Mouse (Mus musculus) heart, adult 11 months (tissue): Measurements from ENCODE around the gene Arl15.
A peak's percentile ranks its signal among the peaks of the same experiment; 100 is the strongest.

ENCODE experiments used
- DNase-seq: peaks from one replicate; pipeline ENCODE4 v3.0.0; 2022

The Arl15 gene

GRCm38 (mm10) chr13:113845229-113845628 lies 50.9 kb downstream of the Arl15 start:
- DNase-seq: no peak

- DNase-seq: no peak
These were observed 52.1 kb downstream of the Arl15 start for GRCm38 (mm10) chr13:113846413-113846812.

GRCm38 (mm10) chr13:113850431-113851034 lies 56.2 kb downstream of the Arl15 start:
- DNase-seq: peak; percentile 95

DNA sequence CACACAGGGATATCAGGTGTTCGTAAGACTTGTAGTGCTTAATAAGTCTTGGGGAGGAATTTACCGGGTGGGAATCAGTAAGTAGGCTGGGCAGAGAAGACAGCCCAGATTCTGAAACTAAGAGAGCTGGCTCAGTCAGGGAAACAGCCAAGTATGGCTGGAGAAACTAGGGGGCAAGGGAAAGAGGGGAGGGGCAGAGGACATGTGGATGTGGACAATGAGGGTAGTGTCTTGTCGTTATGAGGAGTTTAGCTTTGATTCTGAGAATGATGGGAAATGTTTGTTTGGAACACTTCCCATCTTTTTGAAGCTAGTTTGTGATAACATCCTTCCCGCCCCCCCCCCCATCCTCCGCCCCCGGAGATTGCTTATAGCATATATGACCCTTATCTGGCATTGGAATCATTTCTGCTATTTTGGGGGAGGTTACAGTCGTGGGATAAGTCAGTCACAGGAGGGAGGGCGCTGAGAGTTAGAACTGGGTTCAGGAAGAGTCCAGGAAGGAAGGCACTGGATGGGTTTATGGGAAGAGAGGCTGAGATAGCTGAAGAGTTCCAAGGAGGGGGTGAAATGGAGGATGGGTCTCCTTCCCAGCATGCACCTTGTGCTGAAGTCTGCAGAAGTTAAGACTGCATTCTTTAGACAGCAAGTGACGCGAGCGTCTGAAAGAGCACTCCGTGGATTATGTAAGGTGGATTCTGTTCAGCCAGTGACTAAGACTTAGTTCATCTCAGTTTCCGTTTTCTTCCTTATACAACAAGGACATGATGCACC lies 57.5 kb downstream of the Arl15 start:
- peak; percentile 69 for DNase-seq

DNA sequence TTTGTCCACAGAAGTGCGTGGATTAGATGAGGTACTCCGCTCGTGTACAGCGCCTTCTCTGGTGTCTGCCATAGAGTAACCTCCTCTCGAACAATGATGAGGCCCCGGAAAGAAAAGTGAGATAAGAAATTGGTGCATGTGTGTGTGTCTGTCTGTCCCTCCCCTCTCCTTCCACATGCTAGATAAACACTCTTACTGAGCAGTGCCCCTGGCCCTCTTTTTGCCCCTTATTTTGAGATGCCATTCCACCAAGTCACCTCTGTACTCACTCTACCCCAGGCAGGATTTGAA lies 58.0 kb downstream of the Arl15 start:
- peak; percentile 74 for DNase-seq

GRCm38 (mm10) chr13:113854146-113854545 lies 59.8 kb downstream of the Arl15 start:
- DNase-seq: peak; percentile 55

GRCm38 (mm10) chr13:113854551-113855312 lies 60.4 kb downstream of the Arl15 start:
- peak; percentile 89 for DNase-seq

DNA sequence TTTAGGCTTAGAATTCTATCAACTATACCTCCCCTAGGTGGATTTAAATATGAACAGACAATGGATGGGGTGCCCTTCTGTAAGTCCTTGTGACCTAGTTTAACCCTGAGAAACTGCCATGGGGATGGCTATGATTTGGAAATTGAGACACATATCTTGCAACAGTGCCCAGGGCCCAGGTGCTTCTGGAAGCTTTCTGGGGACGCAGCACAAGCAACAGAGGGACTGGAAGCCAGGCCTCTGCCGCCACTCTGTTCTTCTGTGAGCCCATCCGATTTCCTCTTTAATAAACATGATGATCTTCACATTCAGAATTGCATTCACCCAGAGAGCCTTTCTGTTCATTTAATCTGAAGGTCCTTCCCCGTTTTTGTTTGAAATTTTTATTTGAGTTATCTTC lies 62.6 kb downstream of the Arl15 start:
- peak; percentile 79 for DNase-seq

GRCm38 (mm10) chr13:113858667-113859391 lies 64.5 kb downstream of the Arl15 start:
- peak; percentile 62 for DNase-seq

DNA sequence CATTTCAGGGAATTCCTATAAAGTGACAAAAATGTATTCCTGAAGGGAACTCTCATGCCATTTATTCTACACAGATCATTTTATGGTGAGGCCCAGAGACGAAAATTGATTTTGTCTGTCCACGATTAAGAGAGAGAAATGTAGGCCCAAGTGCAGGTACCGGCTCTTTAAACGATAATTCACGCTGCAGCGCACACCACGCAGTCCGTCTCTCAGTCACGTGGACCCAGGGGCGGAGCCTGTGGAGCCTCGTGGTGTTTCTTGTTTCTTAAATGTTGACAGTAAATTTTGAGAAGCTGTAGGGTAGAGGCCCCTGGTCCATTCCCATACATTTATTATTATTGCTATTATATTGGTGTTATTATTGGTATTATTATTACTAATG lies 65.1 kb downstream of the Arl15 start:
- DNase-seq: peak; percentile 76

- peak; percentile 71 for DNase-seq
These were observed 66.5 kb downstream of the Arl15 start for GRCm38 (mm10) chr13:113860816-113861215.

DNA sequence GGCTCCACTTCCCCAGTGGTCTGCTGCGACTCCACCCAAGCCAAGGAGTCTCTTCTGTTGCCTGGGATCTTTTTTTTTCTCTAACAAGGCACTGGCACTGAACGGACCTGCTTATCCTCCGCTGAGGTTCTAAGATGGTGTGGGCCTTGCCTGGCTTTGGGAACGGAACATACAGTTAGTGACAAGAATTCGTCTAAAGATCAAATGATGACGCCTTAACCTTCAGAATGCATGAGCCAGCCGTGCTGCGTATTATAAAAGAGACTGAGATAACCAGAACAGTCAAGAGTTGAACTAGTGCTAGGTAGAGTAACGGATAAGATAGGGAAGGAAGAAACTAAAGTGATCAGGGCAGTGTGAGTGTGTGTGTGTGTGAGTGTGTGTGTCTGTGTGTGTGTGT lies 66.9 kb downstream of the Arl15 start:
- peak; percentile 52 for DNase-seq

- DNase-seq: peak; percentile 68
These were observed 68.6 kb downstream of the Arl15 start for GRCm38 (mm10) chr13:113862951-113863350.

GRCm38 (mm10) chr13:113863688-113864087 lies 69.4 kb downstream of the Arl15 start:
- peak; percentile 55 for DNase-seq

- DNase-seq: peak; percentile 82
These were observed 70.0 kb downstream of the Arl15 start for GRCm38 (mm10) chr13:113864278-113864677.

GRCm38 (mm10) chr13:113864893-113865292 lies 70.6 kb downstream of the Arl15 start:
- peak; percentile 83 for DNase-seq

DNA sequence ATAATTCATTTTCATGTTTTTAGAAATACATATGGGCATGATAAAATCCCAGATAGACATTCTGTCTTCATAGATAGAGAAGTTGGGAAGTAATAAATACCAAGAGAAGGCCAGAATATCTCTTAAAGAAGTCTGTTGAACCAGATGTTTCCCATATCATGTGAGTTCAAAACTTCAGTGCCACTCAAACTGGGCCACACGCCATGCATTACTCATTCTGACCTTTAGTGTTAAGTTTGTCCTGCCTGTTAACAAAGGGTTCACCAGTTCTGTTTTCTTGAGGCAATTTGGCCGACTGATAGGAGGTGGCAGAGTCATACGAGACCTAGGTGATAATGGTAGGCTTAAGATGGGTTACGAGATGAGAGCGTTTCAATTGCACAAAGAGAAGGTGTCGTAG lies 71.1 kb downstream of the Arl15 start:
- DNase-seq: peak; percentile 79

DNA sequence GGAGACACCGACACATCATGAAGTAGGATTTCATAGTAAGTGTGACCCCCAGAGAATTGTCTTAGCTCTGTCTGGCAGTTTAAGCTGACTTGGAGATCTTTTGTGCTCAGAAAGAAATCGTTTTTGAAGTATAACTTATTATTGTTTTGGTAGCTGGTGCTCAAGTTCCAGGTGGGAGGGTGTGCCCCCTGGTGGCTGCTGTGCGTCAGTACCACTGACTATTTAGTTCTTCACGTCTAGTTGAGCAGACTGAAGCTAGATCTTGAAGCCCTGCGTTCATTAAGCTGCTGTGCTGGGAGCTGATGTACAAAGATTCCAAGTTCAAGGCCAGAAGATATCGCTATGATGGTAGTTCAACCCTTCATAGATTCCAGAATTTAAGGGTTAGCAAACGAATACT lies 71.5 kb downstream of the Arl15 start:
- peak; percentile 88 for DNase-seq

- peak; percentile 49 for DNase-seq
These were observed 73.4 kb downstream of the Arl15 start for GRCm38 (mm10) chr13:113867736-113868135.

GRCm38 (mm10) chr13:113869212-113870205 lies 75.2 kb downstream of the Arl15 start:
- DNase-seq: peak; percentile 90

GRCm38 (mm10) chr13:113870403-113870802 lies 76.1 kb downstream of the Arl15 start:
- DNase-seq: peak; percentile 95

- DNase-seq: peak; percentile 97
These were observed 77.5 kb downstream of the Arl15 start for GRCm38 (mm10) chr13:113871853-113872252.
